Mouse (Mus musculus): ENCODE measurements around the gene Trim2. TPM values are rescaled to one million over a fixed set of nuclear protein-coding genes. Genes with fewer than 3 reads are reported as not detected.

Gene Trim2
- polyA plus RNA-seq, 2 experiments from 2014 or later: 3.9 to 4.0 TPM

DNA sequence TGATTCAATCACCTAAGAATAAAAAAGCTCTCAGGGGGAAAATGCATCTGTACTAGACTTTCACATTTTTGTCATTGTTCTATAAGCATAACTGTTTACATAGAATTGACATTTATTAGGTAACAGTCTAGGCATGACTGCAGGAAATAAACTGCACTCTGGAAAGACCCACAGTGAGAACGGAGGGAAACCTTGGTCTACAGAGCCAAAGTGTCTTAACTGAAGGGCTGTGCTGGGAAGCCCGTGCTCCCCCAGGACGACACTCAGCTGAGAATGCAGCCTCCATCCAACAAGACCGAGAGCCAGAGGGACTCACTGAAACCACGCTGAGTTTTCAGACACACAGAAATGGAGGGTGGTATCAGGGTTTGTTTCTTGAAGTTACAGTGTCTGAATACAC lies 175.9 kb downstream of the Trim2 start:
- ATAC-seq: no peak

- ATAC-seq: no peak
Measured at GRCm38 (mm10) chr3:84128871-84129870, 177.5 kb downstream of the Trim2 start.

GRCm38 (mm10) chr3:84127431-84127830 lies 179.2 kb downstream of the Trim2 start:
- ATAC-seq: no peak

GRCm38 (mm10) chr3:84126721-84127120 lies 180.0 kb downstream of the Trim2 start:
- peak; percentile 50 for ATAC-seq

DNA sequence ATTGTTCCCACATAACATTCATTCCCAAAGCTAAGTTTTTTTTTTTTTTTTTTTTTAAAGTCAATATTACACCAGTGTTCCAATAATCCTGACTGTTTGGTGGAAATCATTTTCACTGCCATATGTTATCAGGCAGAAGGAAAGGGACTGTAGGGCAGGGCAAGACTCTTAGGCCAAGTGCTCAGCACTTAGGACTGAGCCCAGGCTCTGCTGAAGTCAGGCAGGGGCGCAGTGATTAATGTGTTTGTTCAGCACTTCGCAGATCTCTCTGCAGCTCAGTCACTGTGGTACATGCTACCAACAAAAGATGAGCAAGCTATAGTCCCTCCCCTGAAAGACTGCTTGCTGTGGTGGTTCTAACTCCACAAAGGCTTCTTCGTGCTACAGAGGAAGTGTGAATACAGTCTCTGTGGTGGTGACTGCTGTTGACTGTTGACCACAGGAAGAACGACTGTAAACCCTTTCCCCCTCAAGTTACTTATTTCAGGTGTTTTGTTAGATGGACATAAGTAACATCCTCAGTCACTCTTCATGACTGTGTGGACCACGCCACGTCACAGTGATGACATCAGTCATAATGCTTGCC lies 180.9 kb downstream of the Trim2 start:
- peak; percentile 56 for ATAC-seq

DNA sequence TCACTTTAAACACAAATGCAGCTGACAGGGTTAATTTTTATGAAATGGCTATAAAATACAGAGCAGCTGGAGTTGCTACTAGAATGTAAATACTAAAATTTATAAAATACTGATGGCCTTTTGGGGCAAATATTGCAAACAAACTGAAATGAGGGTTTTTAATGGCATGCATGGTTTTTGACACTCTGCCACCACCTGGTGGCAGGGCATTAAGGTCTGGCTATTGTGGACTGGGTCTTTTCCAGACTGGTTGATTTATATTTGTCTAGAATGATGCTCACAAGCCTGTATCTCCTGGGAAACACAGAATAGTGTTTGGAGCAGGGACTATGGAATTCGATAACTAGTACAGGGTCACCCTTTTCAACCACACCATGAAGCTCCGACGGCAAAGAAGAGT lies 183.2 kb downstream of the Trim2 start:
- ATAC-seq: peak; percentile 68

DNA sequence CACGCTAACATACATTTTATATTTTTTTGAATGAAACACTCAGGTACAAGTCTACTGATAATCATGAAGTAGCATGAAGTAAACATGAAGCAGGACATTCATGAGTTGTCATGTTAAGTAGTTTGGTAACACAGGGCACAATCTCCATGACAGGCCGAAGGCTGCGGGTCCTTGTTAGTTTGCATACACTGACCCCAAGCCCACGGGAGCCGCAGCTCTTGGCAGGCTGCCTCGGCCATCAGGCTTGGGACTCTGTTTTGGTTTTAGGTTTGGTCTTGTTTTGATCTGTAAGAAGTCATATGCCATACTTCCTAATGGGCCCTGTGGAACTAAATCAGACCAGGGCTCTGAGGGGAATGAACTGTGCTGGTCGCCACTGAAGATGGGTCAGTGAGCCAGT lies 188.0 kb downstream of the Trim2 start:
- ATAC-seq: no peak

- no peak for ATAC-seq
Measured at GRCm38 (mm10) chr3:84118178-84118577, 188.5 kb downstream of the Trim2 start.

Other genes starting within 250 kb of the Trim2 start
- 1 to 10 TPM in 1 of 2 experiments, not detected in 1; 2.9 TPM for gene Mnd1, start 151.1 kb downstream of the Trim2 start, polyA plus RNA-seq (2017; shearing (Covaris generic))
- gene Gm6525, start 132.8 kb downstream of the Trim2 start, polyA plus RNA-seq (2017; shearing (Covaris generic)): 1 to 10 TPM in 1 of 2 experiments, under 1 TPM in 1; 0.35 to 1.1 TPM
- gene Fhdc1, start 173.6 kb upstream of the Trim2 start, polyA plus RNA-seq (2017; shearing (Covaris generic)): under 1 TPM; 0.47 to 0.62 TPM